Mouse (Mus musculus): ENCODE data around the gene Rnf213.
A peak's percentile ranks its signal among the peaks of the same experiment; 100 is the strongest.

The Rnf213 gene

GRCm38 (mm10) chr11:119390271-119391231 lies 2.3 kb upstream of the Rnf213 start:
- DNase-seq (ENCODE audit: low spot score): peak; percentile 63

- DNase-seq (ENCODE audit: low spot score): peak; percentile 53
Measured at GRCm38 (mm10) chr11:119391386-119392000, 1.4 kb upstream of the Rnf213 start.

GRCm38 (mm10) chr11:119392001-119392614 lies 792 bp upstream of the Rnf213 start:
- peak; percentile 58 for DNase-seq (ENCODE audit: low spot score)

GRCm38 (mm10) chr11:119393483-119393804 lies 544 bp downstream of the Rnf213 start:
- no peak for DNase-seq (ENCODE audit: low spot score)

- no peak for DNase-seq (ENCODE audit: low spot score)
Measured at GRCm38 (mm10) chr11:119394210-119394609, 1.3 kb downstream of the Rnf213 start.

GRCm38 (mm10) chr11:119395394-119395793 lies 2.5 kb downstream of the Rnf213 start:
- no peak for DNase-seq (ENCODE audit: low spot score)

GRCm38 (mm10) chr11:119395931-119396330 lies 3.0 kb downstream of the Rnf213 start:
- no peak for DNase-seq (ENCODE audit: low spot score)

GRCm38 (mm10) chr11:119396461-119396860 lies 3.6 kb downstream of the Rnf213 start:
- DNase-seq (ENCODE audit: low spot score): no peak

- no peak for DNase-seq (ENCODE audit: low spot score)
Measured at GRCm38 (mm10) chr11:119402501-119403160, 9.7 kb downstream of the Rnf213 start.

- DNase-seq (ENCODE audit: low spot score): no peak
Measured at GRCm38 (mm10) chr11:119404627-119405026, 11.7 kb downstream of the Rnf213 start.

- DNase-seq (ENCODE audit: low spot score): no peak
Measured at GRCm38 (mm10) chr11:119407381-119407780, 14.5 kb downstream of the Rnf213 start.

GRCm38 (mm10) chr11:119407977-119408376 lies 15.1 kb downstream of the Rnf213 start:
- no peak for DNase-seq (ENCODE audit: low spot score)

- DNase-seq (ENCODE audit: low spot score): no peak
Measured at GRCm38 (mm10) chr11:119419327-119420118, 26.6 kb downstream of the Rnf213 start.

- no peak for DNase-seq (ENCODE audit: low spot score)
Measured at GRCm38 (mm10) chr11:119420426-119420825, 27.5 kb downstream of the Rnf213 start.

- DNase-seq (ENCODE audit: low spot score): no peak
Measured at GRCm38 (mm10) chr11:119427431-119427830, 34.5 kb downstream of the Rnf213 start.

GRCm38 (mm10) chr11:119427986-119428385 lies 35.1 kb downstream of the Rnf213 start:
- no peak for DNase-seq (ENCODE audit: low spot score)

- no peak for DNase-seq (ENCODE audit: low spot score)
Measured at GRCm38 (mm10) chr11:119428649-119429136, 35.8 kb downstream of the Rnf213 start.

- no peak for DNase-seq (ENCODE audit: low spot score)
Measured at GRCm38 (mm10) chr11:119431516-119431915, 38.6 kb downstream of the Rnf213 start.

- DNase-seq (ENCODE audit: low spot score): no peak
Measured at GRCm38 (mm10) chr11:119432706-119433105, 39.8 kb downstream of the Rnf213 start.

- DNase-seq (ENCODE audit: low spot score): no peak
Measured at GRCm38 (mm10) chr11:119434316-119434715, 41.4 kb downstream of the Rnf213 start.

Data from ovary, adult 18-20 months (tissue).